Comparison of ENCODE assay signal across 8 mouse cellular contexts in genomic region chr11:69784793-69785272, GRCm38 (mm10). TPM values are rescaled to one million over a fixed set of nuclear protein-coding genes. Genes with fewer than 3 reads are reported as not detected.
DNase-seq lines count a peak whose midpoint lies in the region; ATAC-seq and TF ChIP-seq lines count a peak whose summit lies in the region.

No protein-coding gene starts in this region.

- 17% methylated on average over 15 of the region's 15 CpGs for WGBS in heart, adult 2 months
- WGBS in forebrain, postnatal 0 days: 53% methylated on average over 15 of the region's 15 CpGs

- peak; percentile 34; the same call in 1 of the 2 replicates for TF ChIP-seq EP300 in heart, adult 2 months (IDR thresholded peaks at IDR 0.05; ENCODE audit: insufficient read depth, low read depth, low read length)

- H3K36me3 ChIP-seq in heart, adult 2 months (ENCODE audit: control insufficient read depth, insufficient read depth, low read length): no peaks in the 10 kb centered on the region
- H3K36me3 ChIP-seq in forebrain, postnatal 0 days (ENCODE audit: insufficient read depth): no peaks in the 10 kb centered on the region

- H3K79me2 ChIP-seq in heart, adult 2 months (replicated peaks; ENCODE audit: control insufficient read depth, insufficient read depth, low read length): no peaks in the 10 kb centered on the region

- no peak for DNase-seq in layer of hippocampus, adult 2 months (ENCODE audit: low spot score in 2 of 2)
- no peak for DNase-seq in layer of hippocampus, adult 8-10 months (ENCODE audit: low spot score in 2 of 2)
- DNase-seq in heart, adult 2 months: peak; percentile 67 to 74
- DNase-seq in kidney, postnatal 14 days: peak; percentile 58
- DNase-seq in forebrain, postnatal 0 days: no peak
- no peak for DNase-seq in left cerebral cortex, postnatal 4 days
- no peak for DNase-seq in left cerebral cortex, postnatal 10 days (ENCODE audit: extremely low spot score in 1 of 2, low spot score in 2 of 2)

- intact Hi-C loops in heart, adult 2 months (cut with DNase I): no loop called here
- intact Hi-C loops in left cerebral cortex, postnatal 4 days (cut with DNase I): no loop called here
- intact Hi-C loops in left cerebral cortex, postnatal 10 days (cut with DNase I): no loop called here

- peaks cover 1% of the 10 kb centered on the region; the same call in 1 of the 2 replicates for H3K4me1 ChIP-seq in heart, adult 2 months (ENCODE audit: control insufficient read depth, insufficient read depth, low read length)
- no peaks in the 10 kb centered on the region for H3K4me1 ChIP-seq in forebrain, postnatal 0 days (ENCODE audit: insufficient read depth)

- peak; percentile 77 for ATAC-seq in megakaryocyte, adult 5-6 weeks (ENCODE audit: poor library complexity, severe bottlenecking)
- ATAC-seq in forebrain, postnatal 0 days: no peak

- H3K9ac ChIP-seq in heart, adult 2 months (ENCODE audit: low read depth, low read length): peak overlapping the region; percentile 14
- H3K9ac ChIP-seq in forebrain, postnatal 0 days: no peak overlapping the region

- no peak overlapping the region for H3K4me2 ChIP-seq in forebrain, postnatal 0 days (ENCODE audit: low read depth)

- peak; percentile 88 for TF ChIP-seq POLR2A in heart, adult 2 months (IDR thresholded peaks at IDR 0.05; ENCODE audit: insufficient read depth, low read depth, low read length)

- H3K27me3 ChIP-seq in heart, adult 2 months (ENCODE audit: control insufficient read depth, insufficient read depth, low read length): no peaks in the 10 kb centered on the region
- no peaks in the 10 kb centered on the region for H3K27me3 ChIP-seq in forebrain, postnatal 0 days (ENCODE audit: insufficient read depth, low read length)

- TF ChIP-seq CTCF in layer of hippocampus, adult 2 months (conservative IDR thresholded peaks at IDR 0.05): no peak
- no peak for TF ChIP-seq CTCF in heart, adult 2 months (IDR thresholded peaks at IDR 0.05)
- no peak for TF ChIP-seq CTCF in forebrain, postnatal 0 days (IDR thresholded peaks at IDR 0.05; ENCODE audit: low read depth)

- H3K4me3 ChIP-seq in layer of hippocampus, adult 2 months: peak overlapping the region; percentile 10; the same call in 1 of the 2 replicates
- peak overlapping the region; percentile 36 for H3K4me3 ChIP-seq in heart, adult 2 months
- H3K4me3 ChIP-seq in forebrain, postnatal 0 days (ENCODE audit: low read depth, low read length): no peak overlapping the region

- H3K27ac ChIP-seq in layer of hippocampus, adult 2 months: no peak overlapping the region
- H3K27ac ChIP-seq in heart, adult 2 months: peak overlapping the region; percentile 56
- no peak overlapping the region for H3K27ac ChIP-seq in forebrain, postnatal 0 days (ENCODE audit: low read depth, low read length)

- no peaks in the 10 kb centered on the region for H3K9me3 ChIP-seq in forebrain, postnatal 0 days (ENCODE audit: low read length)

RNA-seq across cellular contexts. Expression of gene Chrnb1, which starts 10.9 kb away (rescaled TPM):
- 1 to 10 TPM; 1.1 to 1.3 TPM for total RNA-seq in layer of hippocampus, adult 2 months (2021)
- 1 to 10 TPM in 3 of 4 experiments, under 1 TPM in 1; 0.49 to 2.2 (median 1.1) TPM for total RNA-seq in layer of hippocampus, adult 8-10 months (2022)
- total RNA-seq in heart, adult 2 months (2021): 1 to 10 TPM; 4.1 TPM
- 10.3 and 16.4 TPM in 2 replicates for polyA plus RNA-seq in heart, adult 2 months (2012; rRNA removed)
- total RNA-seq in megakaryocyte, adult 5-6 weeks (2015): 0.32 and 0.36 TPM in 2 replicates
- total RNA-seq in megakaryocyte, adult 5-6 weeks (2017): 0.16 TPM in 1 of 2 replicates, not detected in the other
- 0.33 and 3.8 TPM in 2 replicates for total RNA-seq in forebrain, postnatal 0 days (2014; rRNA removed)
- 0.69 and 1.2 TPM in 2 replicates for polyA plus RNA-seq in forebrain, postnatal 0 days (2015; fragmentation: Nextera tagmentation; extraction: Ambion mirVana)
- total RNA-seq in left cerebral cortex, postnatal 4 days (2021): 1 to 10 TPM in 1 of 2 experiments, under 1 TPM in 1; 0.48 to 1.5 TPM
- total RNA-seq in left cerebral cortex, postnatal 10 days (2021): 1 to 10 TPM in 1 of 2 experiments, under 1 TPM in 1; 0.95 to 1.2 TPM

RNA-seq across cellular contexts. Expression of gene Fgf11, which starts 16.8 kb away (rescaled TPM):
- 10 to 100 TPM; 25.6 to 28.0 TPM for total RNA-seq in layer of hippocampus, adult 2 months (2021)
- 10 to 100 TPM; 26.1 to 36.5 (median 30.6) TPM for total RNA-seq in layer of hippocampus, adult 8-10 months (2022)
- 1 to 10 TPM; 1.9 to 2.5 TPM for total RNA-seq in heart, adult 2 months (2021)
- 3.3 and 4.3 TPM in 2 replicates for polyA plus RNA-seq in heart, adult 2 months (2012; rRNA removed)
- 0.14 TPM in 1 of 2 replicates, not detected in the other for total RNA-seq in megakaryocyte, adult 5-6 weeks (2015)
- not detected in 2 replicates for total RNA-seq in megakaryocyte, adult 5-6 weeks (2017)
- 10.1 and 15.9 TPM in 2 replicates for total RNA-seq in forebrain, postnatal 0 days (2014; rRNA removed)
- 1.6 and 3.1 TPM in 2 replicates for polyA plus RNA-seq in forebrain, postnatal 0 days (2015; fragmentation: Nextera tagmentation; extraction: Ambion mirVana)
- 10 to 100 TPM; 25.2 to 29.6 TPM for total RNA-seq in left cerebral cortex, postnatal 4 days (2021)
- total RNA-seq in left cerebral cortex, postnatal 10 days (2021): 10 to 100 TPM; 20.0 to 21.5 TPM

RNA-seq across cellular contexts. Expression of gene Zbtb4, which starts 19.1 kb away (rescaled TPM):
- 100 to 1,000 TPM; 122 to 133 TPM for total RNA-seq in layer of hippocampus, adult 2 months (2021)
- 100 to 1,000 TPM; 121 to 145 (median 129) TPM for total RNA-seq in layer of hippocampus, adult 8-10 months (2022)
- total RNA-seq in heart, adult 2 months (2021): 10 to 100 TPM; 42.9 to 47.9 TPM
- 19.8 and 25.4 TPM in 2 replicates for polyA plus RNA-seq in heart, adult 2 months (2012; rRNA removed)
- total RNA-seq in megakaryocyte, adult 5-6 weeks (2015): 1.6 and 2.6 TPM in 2 replicates
- 1.4 and 2.4 TPM in 2 replicates for total RNA-seq in megakaryocyte, adult 5-6 weeks (2017)
- total RNA-seq in forebrain, postnatal 0 days (2014; rRNA removed): 20.3 and 22.9 TPM in 2 replicates
- polyA plus RNA-seq in forebrain, postnatal 0 days (2015; fragmentation: Nextera tagmentation; extraction: Ambion mirVana): 2.1 and 2.7 TPM in 2 replicates
- total RNA-seq in left cerebral cortex, postnatal 4 days (2021): 10 to 100 TPM; 47.9 to 52.5 TPM
- 10 to 100 TPM; 57.1 to 67.6 TPM for total RNA-seq in left cerebral cortex, postnatal 10 days (2021)

RNA-seq across cellular contexts. Expression of gene Tmem102, which starts 20.6 kb away (rescaled TPM):
- total RNA-seq in layer of hippocampus, adult 2 months (2021): not detected
- under 1 TPM in 2 of 4 experiments, not detected in 2; 0.17 to 0.47 TPM for total RNA-seq in layer of hippocampus, adult 8-10 months (2022)
- total RNA-seq in heart, adult 2 months (2021): under 1 TPM; 0.25 to 0.29 TPM
- 0.44 and 0.47 TPM in 2 replicates for polyA plus RNA-seq in heart, adult 2 months (2012; rRNA removed)
- total RNA-seq in megakaryocyte, adult 5-6 weeks (2015): not detected in 2 replicates
- not detected in 2 replicates for total RNA-seq in megakaryocyte, adult 5-6 weeks (2017)
- total RNA-seq in forebrain, postnatal 0 days (2014; rRNA removed): 0.23 and 0.76 TPM in 2 replicates
- polyA plus RNA-seq in forebrain, postnatal 0 days (2015; fragmentation: Nextera tagmentation; extraction: Ambion mirVana): 0.74 and 1.2 TPM in 2 replicates
- total RNA-seq in left cerebral cortex, postnatal 4 days (2021): not detected
- total RNA-seq in left cerebral cortex, postnatal 10 days (2021): not detected

RNA-seq across cellular contexts. Expression of gene Slc35g3, which starts 23.1 kb away (rescaled TPM):
- not detected for total RNA-seq in layer of hippocampus, adult 2 months (2021)
- not detected for total RNA-seq in layer of hippocampus, adult 8-10 months (2022)
- total RNA-seq in heart, adult 2 months (2021): not detected
- 0.35 TPM in 1 of 2 replicates, not detected in the other for polyA plus RNA-seq in heart, adult 2 months (2012; rRNA removed)
- not detected in 2 replicates for total RNA-seq in megakaryocyte, adult 5-6 weeks (2015)
- total RNA-seq in megakaryocyte, adult 5-6 weeks (2017): not detected in 2 replicates
- total RNA-seq in forebrain, postnatal 0 days (2014; rRNA removed): not detected in 2 replicates
- polyA plus RNA-seq in forebrain, postnatal 0 days (2015; fragmentation: Nextera tagmentation; extraction: Ambion mirVana): 0.21 TPM in 1 of 2 replicates, not detected in the other
- total RNA-seq in left cerebral cortex, postnatal 4 days (2021): not detected
- not detected for total RNA-seq in left cerebral cortex, postnatal 10 days (2021)

Comparison
In these comparisons a context has a peak if more than half of its experiments do, and no peak if none do; other contexts are left out.
1. DNase-seq: peak in heart, adult 2 months (2 of 2) and kidney, postnatal 14 days (single experiment); none in layer of hippocampus, adult 2 months (0 of 2), layer of hippocampus, adult 8-10 months (0 of 2), forebrain, postnatal 0 days (single experiment), left cerebral cortex, postnatal 4 days (single experiment) and left cerebral cortex, postnatal 10 days (0 of 2).